Mouse (Mus musculus) lung, embryonic 14.5 days (tissue): ENCODE data around the gene Olfr699. TPM values are rescaled to one million over a fixed set of nuclear protein-coding genes. Genes with fewer than 3 reads are reported as not detected.

Source experiments
- ATAC-seq: fragments of 200-750 bp; cut with Nextera tagmentation; 2 replicates; pipeline ENCODE4 v1.8.0; 2017; ENCODE audit warnings: mild to moderate bottlenecking, moderate TSS enrichment, moderate library complexity; ENCODE audit not compliant: insufficient read depth
- DNase-seq: peaks from one replicate; pipeline ENCODE4 v3.0.0-alpha.2; 2015
- H3K27ac ChIP-seq: fragments of 300-500 bp; sonication (generic); 2 replicates; pipeline ENCODE4 v1.5.1; 2014; ENCODE audit warnings: low read depth, mild to moderate bottlenecking, moderate library complexity
- H3K27me3 ChIP-seq: fragments of 300-500 bp; sonication (generic); 2 replicates; pipeline ENCODE4 v1.6.1; 2014; ENCODE audit warnings: low read length, control low read depth; ENCODE audit not compliant: insufficient read depth
- H3K36me3 ChIP-seq: fragments of 300-500 bp; sonication (generic); 2 replicates; pipeline ENCODE4 v1.6.1; 2014; ENCODE audit warnings: control low read depth; ENCODE audit not compliant: insufficient read depth
- H3K4me1 ChIP-seq: fragments of 300-500 bp; sonication (generic); 2 replicates; pipeline ENCODE4 v1.6.1; 2014; ENCODE audit warnings: antibody characterized with exemption, control low read depth; ENCODE audit not compliant: insufficient read depth
- H3K4me2 ChIP-seq: fragments of 300-500 bp; sonication (generic); 2 replicates; pipeline ENCODE4 v1.6.1; 2014; ENCODE audit warnings: mild to moderate bottlenecking
- H3K4me3 ChIP-seq: fragments of 300-500 bp; sonication (generic); 2 replicates; pipeline ENCODE4 v1.5.1; 2014; ENCODE audit warnings: low read depth, low read length
- H3K9ac ChIP-seq: fragments of 300-500 bp; sonication (generic); 2 replicates; pipeline ENCODE4 v1.6.1; 2014
- H3K9me3 ChIP-seq: fragments of 300-500 bp; sonication (generic); 2 replicates; pipeline ENCODE4 v1.6.1; 2016; ENCODE audit warnings: low read depth, low read length, control low read depth
- CTCF ChIP-seq: IDR thresholded peaks from 2 replicates; pipeline ENCODE4 v1.5.1; 2016; ENCODE audit warnings: antibody characterized with exemption, low read depth
- WGBS: fragments of 180-500 bp; shearing (Covaris S2); extraction: QIAGEN DNeasy Blood & Tissue Kit; methylation state at CpG from one replicate; pipeline ENCODE4 v1.1.7; 2014; 5-methylcytosine and 5-hydroxymethylcytosine counted together
- polyA plus RNA-seq: library from polyadenylated mRNA; unstranded; fragments of >200 nt; fragmentation: Nextera tagmentation; extraction: Ambion mirVana; gene quantifications from 2 replicates; pipeline ENCODE4 v1.2.1, GENCODE M21; 2014

Gene Olfr699
- polyA plus RNA-seq, 1 experiment from 2014 or later = not detected

- DNase-seq (no peak), ATAC-seq (no peak)
- H3K4me1 ChIP-seq = no peaks in the 10 kb centered on the region
- no peaks in the 10 kb centered on the region for H3K9me3 ChIP-seq
- H3K27ac ChIP-seq = no peak overlapping the region
- no peak overlapping the region for H3K9ac ChIP-seq
- TF ChIP-seq CTCF = no peak
- H3K4me2 ChIP-seq = no peak overlapping the region
- H3K27me3 ChIP-seq = no peaks in the 10 kb centered on the region
- WGBS = 88% methylated on average over 2 of the region's 2 CpGs
- no peaks in the 10 kb centered on the region for H3K36me3 ChIP-seq
- H3K4me3 ChIP-seq = no peak overlapping the region
Observed at GRCm38 (mm10) chr7:106758800-106759199, 34.2 kb downstream of the Olfr699 start.

GRCm38 (mm10) chr7:106755297-106755696 is 37.7 kb downstream of the Olfr699 start, which contains the start of gene Olfr698:
TSS of gene Olfr698 (minus strand) at chr7:106755397.
- TF ChIP-seq CTCF = no peak
- H3K9me3 ChIP-seq = no peaks in the 10 kb centered on the region
- no peak within 1 kb of the TSS for H3K4me3 ChIP-seq
- ATAC-seq = no peak
- no peaks in the 10 kb centered on the region for H3K4me1 ChIP-seq
- H3K36me3 ChIP-seq = no peaks in the 10 kb centered on the region
- no peak for DNase-seq
- H3K4me2 ChIP-seq = no peak within 1 kb of the TSS
- H3K27me3 ChIP-seq = no peaks in the 10 kb centered on the region
- H3K27ac ChIP-seq = no peak within 1 kb of the TSS
- H3K9ac ChIP-seq = no peak within 1 kb of the TSS

GRCm38 (mm10) chr7:106745811-106746210 is 47.2 kb downstream of the Olfr699 start:
- no peak for ATAC-seq
- Histone ChIP-seq H3K9me3 (no peaks in the 10 kb centered on the region), H3K27me3 (no peaks in the 10 kb centered on the region), H3K4me2 (no peak overlapping the region), H3K4me3 (no peak overlapping the region), H3K27ac (no peak overlapping the region), H3K4me1 (no peaks in the 10 kb centered on the region), H3K36me3 (no peaks in the 10 kb centered on the region), H3K9ac (no peak overlapping the region)
- WGBS = 84% methylated on average over 5 of the region's 5 CpGs
- DNase-seq = no peak
- no peak for TF ChIP-seq CTCF

GRCm38 (mm10) chr7:106742343-106742742 is 50.7 kb downstream of the Olfr699 start, which contains the start of gene Olfr697:
TSS of gene Olfr697 (minus strand) at chr7:106742443.
- ATAC-seq (no peak), DNase-seq (no peak)
- TF ChIP-seq CTCF = no peak
- H3K27ac ChIP-seq = no peak within 1 kb of the TSS
- H3K9me3 ChIP-seq = no peaks in the 10 kb centered on the region
- no peak within 1 kb of the TSS for H3K9ac ChIP-seq
- whole genome bisulfite sequencing = 75% methylated on average over 1 of the region's 1 CpGs
- no peak within 1 kb of the TSS for H3K4me3 ChIP-seq
- H3K4me2 ChIP-seq = no peak within 1 kb of the TSS
- H3K4me1 ChIP-seq = no peaks in the 10 kb centered on the region
- no peaks in the 10 kb centered on the region for H3K36me3 ChIP-seq
- no peaks in the 10 kb centered on the region for H3K27me3 ChIP-seq

Other genes with a start within 250 kb of the Olfr699 start
- not detected in 2 replicates for gene Olfr693, start 112.6 kb downstream of the Olfr699 start, polyA plus RNA-seq
- not detected in 2 replicates for gene Olfr694, start 101.4 kb downstream of the Olfr699 start, polyA plus RNA-seq
- not detected in 2 replicates for gene Olfr695, start 76.8 kb downstream of the Olfr699 start, polyA plus RNA-seq
- gene Olfr697, start 50.8 kb downstream of the Olfr699 start, polyA plus RNA-seq = not detected in 2 replicates
- gene Olfr698, start 37.8 kb downstream of the Olfr699 start, polyA plus RNA-seq = not detected in 2 replicates
- gene Olfr700, start 15.6 kb upstream of the Olfr699 start, polyA plus RNA-seq = not detected in 2 replicates
- not detected in 2 replicates for gene Olfr701, start 20.9 kb upstream of the Olfr699 start, polyA plus RNA-seq
- gene Olfr702, start 40.7 kb upstream of the Olfr699 start, polyA plus RNA-seq = not detected in 2 replicates
- gene Olfr703, start 50.2 kb upstream of the Olfr699 start, polyA plus RNA-seq = not detected in 2 replicates
- gene Olfr704, start 70.0 kb upstream of the Olfr699 start, polyA plus RNA-seq = not detected in 2 replicates
- not detected in 2 replicates for gene Olfr705, start 83.7 kb upstream of the Olfr699 start, polyA plus RNA-seq
- gene Olfr706, start 95.0 kb upstream of the Olfr699 start, polyA plus RNA-seq = not detected in 2 replicates
- gene Olfr707, start 108.0 kb upstream of the Olfr699 start, polyA plus RNA-seq = not detected in 2 replicates
- gene Olfr1532-ps1, start 114.8 kb upstream of the Olfr699 start, polyA plus RNA-seq = not detected in 2 replicates
- not detected in 2 replicates for gene Olfr709-ps1, start 139.0 kb upstream of the Olfr699 start, polyA plus RNA-seq
- gene Olfr710, start 155.1 kb upstream of the Olfr699 start, polyA plus RNA-seq = not detected in 2 replicates
- gene Olfr6, start 170.7 kb upstream of the Olfr699 start, polyA plus RNA-seq = not detected in 2 replicates
- gene Olfr711, start 182.3 kb upstream of the Olfr699 start, polyA plus RNA-seq = not detected in 2 replicates
- gene Olfr2, start 212.9 kb upstream of the Olfr699 start, polyA plus RNA-seq = not detected in 2 replicates
- gene Olfr713, start 238.0 kb upstream of the Olfr699 start, polyA plus RNA-seq = not detected in 2 replicates